Mouse (Mus musculus) testis, adult 2 months (tissue): Measurements from ENCODE around the gene Nacc1. TPM values are rescaled to one million over a fixed set of nuclear protein-coding genes. Genes with fewer than 3 reads are reported as not detected.

Source experiments
- H3K27ac ChIP-seq: fragments of 200-500 bp; 2 replicates; pipeline ENCODE4 v1.5.1; 2012; ENCODE audit warnings: low read depth, low read length; ENCODE audit not compliant: control insufficient read depth, insufficient read depth
- H3K27me3 ChIP-seq: fragments of 200-500 bp; 2 replicates; pipeline ENCODE4 v1.6.1; 2012; ENCODE audit warnings: mild to moderate bottlenecking, low read length, moderate library complexity; ENCODE audit not compliant: control insufficient read depth, insufficient read depth
- H3K36me3 ChIP-seq: fragments of 200-500 bp; 2 replicates; pipeline ENCODE4 v1.6.1; 2012; ENCODE audit warnings: mild to moderate bottlenecking, low read length; ENCODE audit not compliant: control insufficient read depth, insufficient read depth
- H3K4me1 ChIP-seq: fragments of 200-500 bp; 2 replicates; pipeline ENCODE4 v1.6.1; 2012; ENCODE audit warnings: low read length; ENCODE audit not compliant: control insufficient read depth, insufficient read depth
- H3K4me3 ChIP-seq: fragments of 200-500 bp; 2 replicates; pipeline ENCODE4 v1.5.1; 2012; ENCODE audit warnings: low read depth, mild to moderate bottlenecking, low read length, moderate library complexity, mixed read lengths; ENCODE audit not compliant: control insufficient read depth
- CTCF ChIP-seq: fragments of 200-500 bp; IDR thresholded peaks from 2 replicates; pipeline ENCODE4 v1.5.1; 2012; ENCODE audit warnings: low read depth, mild to moderate bottlenecking, inconsistent platforms, low read length, moderate library complexity; ENCODE audit not compliant: control insufficient read depth, insufficient read depth, insufficient replicate concordance
- POLR2A ChIP-seq: fragments of 200-500 bp; IDR thresholded peaks from 2 replicates; pipeline ENCODE4 v1.6.1; 2012; ENCODE audit warnings: low read depth, mild to moderate bottlenecking, inconsistent platforms, low read length, moderate library complexity; ENCODE audit not compliant: control insufficient read depth
- polyA plus RNA-seq: library from polyadenylated mRNA; depleted of rRNA; stranded (reverse); fragments of >200 nt; gene quantifications from 2 replicates; pipeline ENCODE4 v1.2.3, GENCODE M21; 2012

The Nacc1 gene
- polyA plus RNA-seq, 1 experiment, result 27.5 TPM

- no peaks in the 10 kb centered on the region for H3K36me3 ChIP-seq
- H3K4me1 ChIP-seq, result peaks cover 37% of the 10 kb centered on the region
- H3K27ac ChIP-seq, result no peak overlapping the region
- no peak overlapping the region for H3K4me3 ChIP-seq
- TF ChIP-seq CTCF (no peak), POLR2A (no peak)
- H3K27me3 ChIP-seq, result peaks cover 3% of the 10 kb centered on the region; the same call in 1 of the 2 replicates
Measured at GRCm38 (mm10) chr8:84658951-84659350, 28.7 kb downstream of the Nacc1 start.

GRCm38 (mm10) chr8:84657680-84658079 is 30.0 kb downstream of the Nacc1 start:
- H3K27ac ChIP-seq, result no peak overlapping the region
- 0 out of 2 replicates have a peak, but pooled peaks cover under 1% of the 10 kb centered on the region for H3K27me3 ChIP-seq
- TF ChIP-seq CTCF (no peak), POLR2A (no peak)
- no peaks in the 10 kb centered on the region for H3K36me3 ChIP-seq
- no peak overlapping the region for H3K4me3 ChIP-seq
- H3K4me1 ChIP-seq, result peaks cover 27% of the 10 kb centered on the region

- no peak overlapping the region for H3K27ac ChIP-seq
- H3K27me3 ChIP-seq, result no peaks in the 10 kb centered on the region
- TF ChIP-seq POLR2A (no peak), CTCF (no peak)
- H3K36me3 ChIP-seq, result no peaks in the 10 kb centered on the region
- no peak overlapping the region for H3K4me3 ChIP-seq
- peaks cover 22% of the 10 kb centered on the region for H3K4me1 ChIP-seq
Measured at GRCm38 (mm10) chr8:84657203-84657602, 30.5 kb downstream of the Nacc1 start.

- H3K27ac ChIP-seq, result peak overlapping the region; percentile 32; the same call in 1 of the 2 replicates
- H3K4me3 ChIP-seq, result peak overlapping the region; percentile 2; the same call in 1 of the 2 replicates
- no peaks in the 10 kb centered on the region for H3K27me3 ChIP-seq
- H3K4me1 ChIP-seq, result peaks cover 19% of the 10 kb centered on the region
- TF ChIP-seq CTCF (no peak), POLR2A (no peak)
- no peaks in the 10 kb centered on the region for H3K36me3 ChIP-seq
Measured at GRCm38 (mm10) chr8:84656641-84657126, 31.0 kb downstream of the Nacc1 start.

- TF ChIP-seq CTCF (no peak), POLR2A (no peak)
- no peaks in the 10 kb centered on the region for H3K27me3 ChIP-seq
- peaks cover 15% of the 10 kb centered on the region for H3K4me1 ChIP-seq
- peak overlapping the region; percentile 32; the same call in 1 of the 2 replicates for H3K27ac ChIP-seq
- H3K4me3 ChIP-seq, result peak overlapping the region; percentile 17; the same call in 1 of the 2 replicates
- no peaks in the 10 kb centered on the region for H3K36me3 ChIP-seq
Measured at GRCm38 (mm10) chr8:84656191-84656525, 31.5 kb downstream of the Nacc1 start.

- Histone ChIP-seq H3K4me3 (peak overlapping the region; percentile 17; the same call in 1 of the 2 replicates), H3K4me1 (peaks cover 15% of the 10 kb centered on the region), H3K27ac (no peak overlapping the region), H3K36me3 (no peaks in the 10 kb centered on the region), H3K27me3 (no peaks in the 10 kb centered on the region)
- no peak for TF ChIP-seq POLR2A
- TF ChIP-seq CTCF, result no peak
Measured at GRCm38 (mm10) chr8:84655336-84656190, 32.1 kb downstream of the Nacc1 start.

- Histone ChIP-seq H3K4me3 (no peak overlapping the region), H3K4me1 (peaks cover 10% of the 10 kb centered on the region)
Measured at GRCm38 (mm10) chr8:84654597-84654996, 33.1 kb downstream of the Nacc1 start.

More at GRCm38 (mm10) chr8:84654597-84654996, 33.1 kb downstream of the Nacc1 start:
- Histone ChIP-seq H3K27me3 (no peaks in the 10 kb centered on the region), H3K27ac (no peak overlapping the region), H3K36me3 (no peaks in the 10 kb centered on the region)
- TF ChIP-seq CTCF (no peak), POLR2A (no peak)
